Mouse (Mus musculus) kidney, embryonic 14.5 days (tissue): ENCODE results near the gene Pnma1. TPM values are rescaled to one million over a fixed set of nuclear protein-coding genes. Genes with fewer than 3 reads are reported as not detected.

ENCODE experiments used
- ATAC-seq: fragments of 200-750 bp; cut with Nextera tagmentation; 2 replicates; pipeline ENCODE4 v1.8.0; 2017; ENCODE audit warnings: moderate number of reproducible peaks, mild to moderate bottlenecking, moderate TSS enrichment, moderate library complexity; ENCODE audit not compliant: low FRiP score, low TSS enrichment
- H3K27ac ChIP-seq: fragments of 300-500 bp; sonication (generic); 2 replicates; pipeline ENCODE4 v1.5.1; 2014; ENCODE audit warnings: low read depth, mild to moderate bottlenecking, low read length, moderate library complexity, mixed read lengths
- H3K27me3 ChIP-seq: fragments of 300-500 bp; sonication (generic); 2 replicates; pipeline ENCODE4 v1.6.1; 2014; ENCODE audit warnings: mild to moderate bottlenecking, low read length; ENCODE audit not compliant: control insufficient read depth, insufficient read depth
- H3K36me3 ChIP-seq: fragments of 300-500 bp; sonication (generic); 2 replicates; pipeline ENCODE4 v1.6.1; 2014; ENCODE audit warnings: low read length, mixed read lengths; ENCODE audit not compliant: control insufficient read depth, insufficient read depth
- H3K4me1 ChIP-seq: fragments of 300-500 bp; sonication (generic); 2 replicates; pipeline ENCODE4 v1.6.1; 2014; ENCODE audit warnings: low read length, mixed read lengths; ENCODE audit not compliant: control insufficient read depth, insufficient read depth
- H3K4me2 ChIP-seq: fragments of 300-500 bp; sonication (generic); replicated peaks from 2 replicates; pipeline ENCODE4 v1.6.1; 2014; ENCODE audit warnings: low read depth, mild to moderate bottlenecking, low read length
- H3K4me3 ChIP-seq: fragments of 300-500 bp; sonication (generic); 2 replicates; pipeline ENCODE4 v1.5.1; 2014; ENCODE audit warnings: mild to moderate bottlenecking, low read length
- H3K9ac ChIP-seq: fragments of 300-500 bp; sonication (generic); 2 replicates; pipeline ENCODE4 v1.6.1; 2014; ENCODE audit warnings: low read depth, mild to moderate bottlenecking, low read length, moderate library complexity
- H3K9me3 ChIP-seq: fragments of 300-500 bp; sonication (generic); 2 replicates; pipeline ENCODE4 v1.6.1; 2016; ENCODE audit warnings: low read length; ENCODE audit not compliant: control insufficient read depth
- WGBS: fragments of 180-500 bp; shearing (Covaris S2); extraction: QIAGEN DNeasy Blood & Tissue Kit; methylation state at CpG from one replicate; pipeline ENCODE4 v1.1.7; 2014; 5-methylcytosine and 5-hydroxymethylcytosine counted together
- polyA plus RNA-seq: library from polyadenylated mRNA; unstranded; fragments of >200 nt; fragmentation: Nextera tagmentation; extraction: Ambion mirVana; gene quantifications from 2 replicates; pipeline ENCODE4 v1.2.1, GENCODE M21; 2014

Gene Pnma1
- polyA plus RNA-seq, result 0.24 and 0.51 TPM in 2 replicates

DNA sequence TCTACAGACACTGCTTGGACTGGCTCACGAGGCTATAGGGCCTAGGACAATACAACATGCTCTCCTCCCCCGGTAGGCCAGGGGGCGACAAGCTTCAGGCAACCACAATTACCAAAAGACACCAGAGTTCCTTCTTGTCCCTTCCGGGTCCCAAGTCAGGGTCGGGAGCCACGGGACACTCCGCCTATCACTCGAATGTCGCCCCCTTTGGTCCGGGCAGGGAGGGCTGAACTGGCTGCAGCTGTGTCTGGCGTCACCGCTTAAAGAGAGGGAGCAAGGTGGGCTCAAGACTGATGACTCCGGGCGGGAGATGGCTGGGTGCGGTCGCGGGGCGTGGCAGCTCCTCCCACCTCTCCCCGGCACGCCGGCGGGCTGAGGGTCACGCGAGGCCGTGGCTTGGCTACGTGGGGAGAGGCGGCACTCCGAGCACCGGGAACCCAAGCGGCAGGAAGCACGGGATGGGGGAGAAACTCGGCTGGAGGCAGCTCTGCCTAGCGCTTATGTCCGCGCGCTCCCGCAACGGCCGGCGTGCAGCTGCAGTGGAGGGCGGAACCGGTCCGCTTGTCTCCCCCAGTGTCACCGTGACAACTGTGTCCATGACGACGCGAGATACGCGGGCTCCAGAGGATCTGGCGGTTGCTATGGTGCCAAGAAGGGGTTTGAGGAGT is at the start of gene Pnma1:
Pnma1 (minus strand) TSS at position 536 of the 668 bp plus-strand sequence.
- Histone ChIP-seq H3K4me1 (0 out of 2 replicates have a peak, but pooled peaks cover 8% of the 10 kb centered on the region), H3K36me3 (peaks cover 20% of the 10 kb centered on the region; the same call in 1 of the 2 replicates), H3K27ac (no peak within 1 kb of the TSS), H3K9me3 (no peaks in the 10 kb centered on the region), H3K4me2 (peak within 1 kb of the TSS; percentile 92), H3K27me3 (no peaks in the 10 kb centered on the region), H3K9ac (peak within 1 kb of the TSS; percentile 63), H3K4me3 (peak within 1 kb of the TSS; percentile 52)
- peak; percentile 84 for ATAC-seq
- WGBS, result under 1% methylated on average over 50 of the region's 50 CpGs

- ATAC-seq, result no peak
- Histone ChIP-seq H3K36me3 (no peaks in the 10 kb centered on the region), H3K4me1 (peaks cover 40% of the 10 kb centered on the region), H3K4me3 (no peak overlapping the region), H3K27me3 (no peaks in the 10 kb centered on the region), H3K9me3 (no peaks in the 10 kb centered on the region), H3K27ac (no peak overlapping the region), H3K9ac (no peak overlapping the region), H3K4me2 (no peak overlapping the region)
- WGBS, result 21% methylated on average over 6 of the region's 6 CpGs
Observed at GRCm38 (mm10) chr12:84195195-84195594, 46.9 kb upstream of the Pnma1 start.

DNA sequence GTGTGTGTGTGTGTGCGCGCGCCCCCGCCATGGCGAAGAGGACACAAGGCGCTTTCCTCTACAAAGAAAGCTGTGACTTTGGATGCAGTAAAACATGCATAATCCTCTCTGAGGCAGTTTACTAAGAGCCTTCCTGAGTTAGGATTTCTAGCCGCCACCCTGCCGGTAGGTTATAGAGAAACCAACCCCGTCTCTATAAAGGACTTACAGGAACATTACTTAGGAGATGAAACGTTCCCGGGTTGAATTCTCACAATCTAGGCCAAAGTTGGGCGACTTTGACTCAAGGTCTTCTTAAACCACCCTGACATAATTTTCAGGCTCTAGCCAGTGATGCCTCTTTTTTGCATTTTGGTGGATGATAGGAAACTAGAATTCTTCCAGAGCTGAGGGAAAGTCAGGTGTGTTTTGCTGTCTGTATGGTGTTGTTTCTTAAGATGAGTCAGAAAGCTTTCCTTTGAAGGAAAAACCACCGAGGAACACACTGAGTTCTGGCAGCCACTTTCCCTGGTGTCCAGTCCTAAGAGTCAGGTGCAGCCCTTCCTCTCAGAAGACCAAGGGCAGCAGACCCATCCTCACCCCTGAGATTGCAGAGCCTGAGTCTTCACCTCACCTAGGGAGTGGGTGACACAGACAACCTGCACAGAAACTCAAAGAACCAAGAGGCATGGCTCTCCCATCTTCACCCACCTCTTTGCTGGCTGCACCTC is 46.3 kb upstream of the Pnma1 start:
- Histone ChIP-seq H3K36me3 (no peaks in the 10 kb centered on the region), H3K27me3 (no peaks in the 10 kb centered on the region), H3K4me2 (peak overlapping the region; percentile 85), H3K4me1 (peaks cover 47% of the 10 kb centered on the region), H3K27ac (peak overlapping the region; percentile 98; the same call in 1 of the 2 replicates), H3K9ac (peak overlapping the region; percentile 94), H3K9me3 (no peaks in the 10 kb centered on the region), H3K4me3 (peak overlapping the region; percentile 76)
- 4% methylated on average over 13 of the region's 13 CpGs for WGBS
- ATAC-seq, result no peak

DNA sequence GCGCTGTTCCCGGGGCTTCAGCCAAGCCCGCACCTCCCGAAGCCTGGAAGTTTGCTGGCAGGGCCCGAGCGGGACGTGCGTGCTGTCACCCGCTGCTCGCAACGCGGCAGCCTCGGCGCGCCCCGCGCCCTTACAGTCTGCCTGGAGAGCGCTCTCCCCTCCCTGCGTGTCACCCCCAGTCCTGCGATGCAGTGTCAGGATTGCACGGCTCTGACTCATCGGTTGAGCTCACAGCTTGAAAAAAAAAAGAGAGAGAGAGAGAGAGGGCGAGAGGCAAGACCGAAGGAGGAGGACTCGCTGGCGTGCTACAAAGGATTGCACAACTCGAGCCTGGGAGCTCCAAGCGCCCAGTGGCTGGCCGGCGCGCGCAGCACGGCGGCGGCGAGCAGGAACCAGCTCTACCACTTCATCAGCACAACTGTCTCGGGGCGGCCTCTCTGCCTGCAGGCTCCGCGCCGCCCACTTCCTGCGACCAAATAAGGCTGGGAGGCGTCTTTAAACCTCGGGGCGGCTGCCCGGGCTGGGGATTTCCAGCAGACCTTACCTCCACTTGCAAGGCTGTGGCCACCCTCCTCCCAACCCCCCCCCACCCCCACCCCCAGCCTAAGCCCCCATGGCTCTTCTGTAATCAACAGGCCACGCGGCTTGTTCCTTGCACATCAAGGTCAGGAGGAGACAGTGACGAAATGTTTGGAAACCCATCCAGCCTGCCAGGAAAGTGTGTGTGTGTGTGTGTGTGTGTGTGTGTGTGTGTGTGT is 45.5 kb upstream of the Pnma1 start:
- peak overlapping the region; percentile 76 for H3K4me3 ChIP-seq
- H3K4me1 ChIP-seq, result peaks cover 54% of the 10 kb centered on the region
- no peaks in the 10 kb centered on the region for H3K36me3 ChIP-seq
- peak overlapping the region; percentile 94 for H3K9ac ChIP-seq
- peak; percentile 86 for ATAC-seq
- no peaks in the 10 kb centered on the region for H3K27me3 ChIP-seq
- no peaks in the 10 kb centered on the region for H3K9me3 ChIP-seq
- under 1% methylated on average over 48 of the region's 49 CpGs for WGBS
- peak overlapping the region; percentile 85 for H3K4me2 ChIP-seq
- H3K27ac ChIP-seq, result peak overlapping the region; percentile 98

DNA sequence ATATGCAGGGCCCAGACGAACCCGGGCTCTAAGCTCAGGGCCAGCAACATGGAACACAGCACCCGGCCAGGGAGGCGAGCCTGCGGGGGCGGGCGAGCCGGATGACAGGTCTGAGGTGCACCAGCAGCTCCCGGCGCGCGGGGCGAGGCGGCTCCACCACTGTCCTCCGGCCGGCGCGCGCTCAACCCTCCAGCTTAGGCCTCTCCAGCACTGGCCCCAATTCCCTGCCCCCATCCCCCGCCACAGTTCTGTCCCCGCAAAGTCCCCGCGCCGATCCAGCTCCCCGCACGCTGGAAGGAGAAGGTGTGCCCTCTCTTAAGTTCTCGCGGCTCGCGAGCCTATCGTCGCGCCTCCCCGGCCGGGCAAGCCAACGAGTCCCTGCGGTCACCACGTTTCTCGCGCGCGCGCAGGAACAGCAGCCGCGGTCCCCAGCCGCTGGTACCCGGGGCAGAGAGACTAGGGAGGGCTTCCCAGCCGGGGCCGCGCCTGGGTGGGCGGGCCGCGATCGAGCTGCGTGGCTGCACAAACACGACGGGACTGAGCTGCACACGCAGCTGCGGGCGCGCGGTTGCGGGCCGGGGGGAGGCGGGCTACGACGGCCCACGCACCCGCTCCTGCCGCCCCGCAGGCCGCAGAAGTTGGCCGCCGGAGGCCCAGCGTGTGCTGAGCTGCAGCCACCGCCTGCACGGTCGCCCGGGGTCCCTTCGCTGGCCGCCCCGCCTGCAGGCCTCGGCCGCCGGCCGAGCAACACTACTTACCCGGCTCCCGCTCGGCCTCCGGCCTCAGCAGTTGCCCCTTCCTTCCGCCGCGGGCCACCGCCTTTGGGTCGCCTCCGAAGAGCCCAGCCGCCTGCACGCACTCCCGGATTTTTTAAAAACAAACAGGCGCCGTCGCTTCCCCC is 44.7 kb upstream of the Pnma1 start:
- H3K4me3 ChIP-seq, result peak overlapping the region; percentile 76
- H3K9ac ChIP-seq, result peak overlapping the region; percentile 94
- H3K4me1 ChIP-seq, result peaks cover 62% of the 10 kb centered on the region
- H3K4me2 ChIP-seq, result peak overlapping the region; percentile 85
- H3K27me3 ChIP-seq, result no peaks in the 10 kb centered on the region
- H3K36me3 ChIP-seq, result no peaks in the 10 kb centered on the region
- WGBS, result under 1% methylated on average over 77 of the region's 102 CpGs
- peak; percentile 41 for ATAC-seq
- no peaks in the 10 kb centered on the region for H3K9me3 ChIP-seq
- H3K27ac ChIP-seq, result peak overlapping the region; percentile 98

DNA sequence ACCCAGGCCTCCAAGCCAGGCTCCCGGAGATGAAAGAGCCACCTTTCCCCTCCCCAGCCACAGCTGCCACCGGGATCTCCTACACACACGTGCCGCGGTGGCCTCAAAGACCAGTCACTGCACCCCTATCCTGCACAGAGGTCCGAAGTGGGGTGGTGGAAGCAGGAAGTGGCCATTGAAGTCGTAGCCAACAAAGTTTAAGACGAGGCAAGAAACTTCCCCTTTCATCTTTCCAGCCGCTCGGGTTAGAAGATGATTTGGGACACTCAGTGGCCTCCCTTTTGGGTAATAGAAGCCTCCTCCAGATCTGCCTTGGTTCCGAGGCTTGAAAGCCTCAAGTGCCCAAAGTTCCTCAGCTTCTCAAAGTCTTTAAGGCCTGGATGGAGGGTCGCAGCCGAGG is 44.0 kb upstream of the Pnma1 start:
- H3K9ac ChIP-seq, result peak overlapping the region; percentile 94
- 2% methylated on average over 13 of the region's 13 CpGs for WGBS
- H3K4me2 ChIP-seq, result peak overlapping the region; percentile 85
- H3K27ac ChIP-seq, result peak overlapping the region; percentile 98
- no peaks in the 10 kb centered on the region for H3K36me3 ChIP-seq
- H3K27me3 ChIP-seq, result no peaks in the 10 kb centered on the region
- no peaks in the 10 kb centered on the region for H3K9me3 ChIP-seq
- no peak for ATAC-seq
- H3K4me1 ChIP-seq, result peaks cover 69% of the 10 kb centered on the region
- peak overlapping the region; percentile 76 for H3K4me3 ChIP-seq

- no peak overlapping the region for H3K27ac ChIP-seq
- no peaks in the 10 kb centered on the region for H3K9me3 ChIP-seq
- H3K4me3 ChIP-seq, result peak overlapping the region; percentile 76
- H3K4me1 ChIP-seq, result peaks cover 73% of the 10 kb centered on the region
- H3K9ac ChIP-seq, result peak overlapping the region; percentile 94; the same call in 1 of the 2 replicates
- no peak for ATAC-seq
- 17% methylated on average over 5 of the region's 5 CpGs for WGBS
- H3K27me3 ChIP-seq, result no peaks in the 10 kb centered on the region
- peak overlapping the region; percentile 85 for H3K4me2 ChIP-seq
- H3K36me3 ChIP-seq, result no peaks in the 10 kb centered on the region
Observed at GRCm38 (mm10) chr12:84191770-84192169, 43.5 kb upstream of the Pnma1 start.

- Histone ChIP-seq H3K9me3 (0 out of 2 replicates have a peak, but pooled peaks cover 4% of the 10 kb centered on the region), H3K27me3 (no peaks in the 10 kb centered on the region), H3K4me1 (peaks cover 72% of the 10 kb centered on the region), H3K36me3 (no peaks in the 10 kb centered on the region), H3K4me2 (peak overlapping the region; percentile 85; the same call in 1 of the 2 replicates), H3K9ac (no peak overlapping the region), H3K4me3 (no peak overlapping the region; the same call in 1 of the 2 replicates), H3K27ac (no peak overlapping the region)
- WGBS, result 64% methylated on average over 7 of the region's 7 CpGs
- ATAC-seq, result no peak
Observed at GRCm38 (mm10) chr12:84191190-84191589, 42.9 kb upstream of the Pnma1 start.
